Mouse (Mus musculus) spleen, adult 2 months (tissue): ENCODE measurements around the gene Eif2b3.

ENCODE experiments used
- CTCF ChIP-seq: fragments of 200-500 bp; IDR thresholded peaks from 2 replicates; pipeline ENCODE4 v1.5.1; 2011; ENCODE audit warnings: mild to moderate bottlenecking, inconsistent platforms; ENCODE audit not compliant: insufficient read depth, insufficient read length, insufficient replicate concordance; ENCODE audit errors: extremely low read depth
- POLR2A ChIP-seq: fragments of 200-500 bp; IDR thresholded peaks from 2 replicates; pipeline ENCODE4 v1.6.1; 2011; ENCODE audit warnings: low read depth, low read length, inconsistent platforms

DNA sequence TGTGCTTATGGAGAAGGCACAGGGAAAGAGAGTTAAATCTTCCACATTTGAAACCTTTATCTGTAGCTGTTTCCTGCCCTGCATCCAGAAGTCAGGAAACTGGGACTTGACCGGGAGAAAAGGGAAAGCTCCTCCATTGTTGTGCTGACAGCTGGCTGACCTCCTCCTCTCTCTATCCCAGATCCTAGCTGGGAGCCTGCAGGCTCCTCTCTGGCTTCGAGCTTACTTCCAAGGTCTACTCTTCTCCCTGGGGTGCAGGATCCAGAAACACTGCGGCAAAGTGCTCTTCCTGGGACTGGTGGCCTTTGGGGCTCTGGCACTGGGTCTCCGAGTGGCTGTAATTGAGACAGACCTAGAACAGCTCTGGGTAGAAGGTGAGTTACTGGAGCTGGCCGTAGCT is 77.5 kb downstream of the Eif2b3 start:
- no peak for TF ChIP-seq POLR2A
- no peak for TF ChIP-seq CTCF
